In genomic region chr9:109097831-109098230, GRCm38 (mm10) we compare ENCODE assay signal across 8 mouse cellular contexts. TPM values are rescaled to one million over a fixed set of nuclear protein-coding genes. Genes with fewer than 3 reads are reported as not detected.
A peak's percentile ranks its signal among the peaks of the same experiment; 100 is the strongest.
DNase-seq lines count a peak whose midpoint lies in the region; ATAC-seq and TF ChIP-seq lines count a peak whose summit lies in the region.

No protein-coding gene starts in this region.

- 18% methylated on average over 5 of the region's 5 CpGs for WGBS in liver, adult 2 months
- WGBS in midbrain, embryonic 11.5 days, result 68% methylated on average over 5 of the region's 5 CpGs

- H3K27me3 ChIP-seq in liver, adult 2 months (ENCODE audit: control insufficient read depth, insufficient read depth, low read length), result no peaks in the 10 kb centered on the region
- no peaks in the 10 kb centered on the region for H3K27me3 ChIP-seq in midbrain, embryonic 11.5 days (ENCODE audit: control insufficient read depth, insufficient read depth, low read length)

- H3K4me3 ChIP-seq in liver, adult 2 months (ENCODE audit: insufficient read depth, low read depth, low read length), result peak overlapping the region; percentile 19; the same call in 1 of the 2 replicates
- H3K4me3 ChIP-seq in midbrain, embryonic 11.5 days (ENCODE audit: low read depth, low read length), result peak overlapping the region; percentile 51

- H3K79me2 ChIP-seq in liver, adult 2 months (ENCODE audit: control insufficient read depth, insufficient read depth, low read length), result peaks cover 12% of the 10 kb centered on the region

- peaks cover 22% of the 10 kb centered on the region for H3K4me1 ChIP-seq in liver, adult 2 months (ENCODE audit: control insufficient read depth, insufficient read depth, low read length)
- peaks cover 38% of the 10 kb centered on the region for H3K4me1 ChIP-seq in midbrain, embryonic 11.5 days (ENCODE audit: control insufficient read depth, insufficient read depth, low read length)

- H3K9ac ChIP-seq in liver, adult 2 months (ENCODE audit: low read depth, low read length), result no peak overlapping the region
- peak overlapping the region; percentile 99 for H3K9ac ChIP-seq in midbrain, embryonic 11.5 days (ENCODE audit: low read length)

- TF ChIP-seq CTCF in liver, adult 2 months (IDR thresholded peaks at IDR 0.05; ENCODE audit: low read depth, low read length), result no peak

- peak overlapping the region; percentile 22; the same call in 1 of the 2 replicates for H3K27ac ChIP-seq in liver, adult 2 months (replicated peaks; ENCODE audit: insufficient read depth, low read depth, low read length)
- H3K27ac ChIP-seq in midbrain, embryonic 11.5 days (ENCODE audit: low read depth, low read length), result peak overlapping the region; percentile 100

- H3K4me2 ChIP-seq in midbrain, embryonic 11.5 days, result peak overlapping the region; percentile 77

- no peak for ATAC-seq in midbrain, embryonic 11.5 days (ENCODE audit: low FRiP score)

- intact Hi-C loops in heart, postnatal 25 days (cut with DNase I), result no loop called here

- DNase-seq in liver, adult 2 months (ENCODE audit: extremely low read depth, low read depth, low spot score), result no peak
- no peak for DNase-seq in liver
- peak; percentile 68 for DNase-seq in fibroblast of lung, adult 2 months (ENCODE audit: low read depth)
- DNase-seq in heart, postnatal 25 days (ENCODE audit: low spot score), result peak; percentile 28
- DNase-seq in layer of hippocampus, postnatal 25 days (ENCODE audit: extremely low spot score in 1 of 2, low spot score in 1 of 2), result peak; percentile 29 to 56
- no peak for DNase-seq in midbrain, embryonic 11.5 days (ENCODE audit: low spot score, missing footprints)
- DNase-seq in urinary bladder, postnatal 4 days (ENCODE audit: low spot score in 2 of 2), result no peak
- DNase-seq in urinary bladder, adult 18-20 months (ENCODE audit: low spot score in 2 of 2), result no peak

- TF ChIP-seq POLR2A in liver, adult 2 months (IDR thresholded peaks at IDR 0.05; ENCODE audit: extremely low read depth, insufficient read depth, low read length), result no peak

- H3K9me3 ChIP-seq in midbrain, embryonic 11.5 days (ENCODE audit: control insufficient read depth, low read length), result no peaks in the 10 kb centered on the region

- no peaks in the 10 kb centered on the region for H3K36me3 ChIP-seq in liver, adult 2 months (ENCODE audit: control insufficient read depth, insufficient read depth, low read length)
- peaks cover 12% of the 10 kb centered on the region for H3K36me3 ChIP-seq in midbrain, embryonic 11.5 days (ENCODE audit: control insufficient read depth, insufficient read depth, low read length)

RNA-seq across cellular contexts. Expression of gene Plxnb1, which starts 2.6 kb away (rescaled TPM):
- 10.9 and 17.9 TPM in 2 replicates for total RNA-seq in liver, adult 2 months (2014; rRNA removed)
- 15.4 and 26.5 TPM in 2 replicates for polyA plus RNA-seq in liver, adult 2 months (2012; rRNA removed)
- 10 to 100 TPM; 21.1 to 22.9 TPM for total RNA-seq in heart, postnatal 25 days (2021)
- 10 to 100 TPM; 83.2 to 98.9 TPM for total RNA-seq in layer of hippocampus, postnatal 25 days (2021)
- polyA plus RNA-seq in midbrain, embryonic 11.5 days (2014; fragmentation: Nextera tagmentation; extraction: Ambion mirVana), result 17.1 and 17.7 TPM in 2 replicates

RNA-seq across cellular contexts. Expression of gene Tma7, which starts 15.4 kb away (rescaled TPM):
- 53.4 and 54.7 TPM in 2 replicates for total RNA-seq in liver, adult 2 months (2014; rRNA removed)
- polyA plus RNA-seq in liver, adult 2 months (2012; rRNA removed), result 23.3 and 24.4 TPM in 2 replicates
- 100 to 1,000 TPM; 243 to 255 TPM for total RNA-seq in heart, postnatal 25 days (2021)
- total RNA-seq in layer of hippocampus, postnatal 25 days (2021), result 100 to 1,000 TPM; 311 to 321 TPM
- polyA plus RNA-seq in midbrain, embryonic 11.5 days (2014; fragmentation: Nextera tagmentation; extraction: Ambion mirVana), result 819 and 852 TPM in 2 replicates

RNA-seq across cellular contexts. Expression of gene Ccdc51, which starts 15.5 kb away (rescaled TPM):
- 7.5 and 8.6 TPM in 2 replicates for total RNA-seq in liver, adult 2 months (2014; rRNA removed)
- polyA plus RNA-seq in liver, adult 2 months (2012; rRNA removed), result 7.2 and 8.2 TPM in 2 replicates
- 10 to 100 TPM; 11.5 to 12.2 TPM for total RNA-seq in heart, postnatal 25 days (2021)
- 1 to 10 TPM; 8.1 to 8.4 TPM for total RNA-seq in layer of hippocampus, postnatal 25 days (2021)
- 11.4 and 14.2 TPM in 2 replicates for polyA plus RNA-seq in midbrain, embryonic 11.5 days (2014; fragmentation: Nextera tagmentation; extraction: Ambion mirVana)

RNA-seq across cellular contexts. Expression of gene Atrip, which starts 23.9 kb away (rescaled TPM):
- total RNA-seq in liver, adult 2 months (2014; rRNA removed), result 5.1 and 5.4 TPM in 2 replicates
- 9.2 and 10.3 TPM in 2 replicates for polyA plus RNA-seq in liver, adult 2 months (2012; rRNA removed)
- 1 to 10 TPM; 6.7 to 7.1 TPM for total RNA-seq in heart, postnatal 25 days (2021)
- 10 to 100 TPM; 21.7 to 25.7 TPM for total RNA-seq in layer of hippocampus, postnatal 25 days (2021)
- polyA plus RNA-seq in midbrain, embryonic 11.5 days (2014; fragmentation: Nextera tagmentation; extraction: Ambion mirVana), result 21.7 and 25.0 TPM in 2 replicates

RNA-seq across cellular contexts. Expression of gene Trex1, which starts 38.3 kb away (rescaled TPM):
- 7.7 and 8.4 TPM in 2 replicates for total RNA-seq in liver, adult 2 months (2014; rRNA removed)
- 30.7 and 41.1 TPM in 2 replicates for polyA plus RNA-seq in liver, adult 2 months (2012; rRNA removed)
- total RNA-seq in heart, postnatal 25 days (2021), result 10 to 100 TPM; 11.9 to 12.9 TPM
- total RNA-seq in layer of hippocampus, postnatal 25 days (2021), result 10 to 100 TPM; 13.1 to 14.2 TPM
- polyA plus RNA-seq in midbrain, embryonic 11.5 days (2014; fragmentation: Nextera tagmentation; extraction: Ambion mirVana), result 7.1 and 7.3 TPM in 2 replicates

Comparison
In these comparisons a context has a peak if more than half of its experiments do, and no peak if none do; other contexts are left out.
1. DNase-seq: peak in fibroblast of lung, adult 2 months (single experiment), heart, postnatal 25 days (single experiment) and layer of hippocampus, postnatal 25 days (2 of 2); none in liver, adult 2 months (single experiment), liver (single experiment), midbrain, embryonic 11.5 days (single experiment), urinary bladder, postnatal 4 days (0 of 2) and urinary bladder, adult 18-20 months (0 of 2).